Comparison of ENCODE assay signal across 7 mouse cellular contexts in genomic region chr12:44858110-44858885, GRCm38 (mm10).
DNase-seq lines count a peak whose midpoint lies in the region; ATAC-seq lines count a peak whose summit lies in the region.

No protein-coding gene starts in this region.

- WGBS in hindbrain, embryonic 12.5 days, result 46% methylated on average over 4 of the region's 4 CpGs

- H3K9me3 ChIP-seq in hindbrain, embryonic 12.5 days (replicated peaks), result no peaks in the 10 kb centered on the region

- peak; percentile 57 to 71 for DNase-seq in adrenal gland, adult 18-20 months (ENCODE audit: low spot score in 2 of 2)
- peak; percentile 6 for DNase-seq in cerebellum, adult 8-10 months
- peak; percentile 52 for DNase-seq in gastrocnemius, adult 18-20 months (ENCODE audit: low spot score)
- DNase-seq in layer of hippocampus, adult 9-11 months, result peak; percentile 74
- peak; percentile 58 for DNase-seq in lung, postnatal 10 days
- peak; percentile 45 for DNase-seq in right cerebral cortex, postnatal 25 days

- ATAC-seq in hindbrain, embryonic 12.5 days (ENCODE audit: low FRiP score), result peak; percentile 76

- no peaks in the 10 kb centered on the region for H3K36me3 ChIP-seq in hindbrain, embryonic 12.5 days

- H3K27me3 ChIP-seq in hindbrain, embryonic 12.5 days, result no peaks in the 10 kb centered on the region

- no peak overlapping the region for H3K4me2 ChIP-seq in hindbrain, embryonic 12.5 days (replicated peaks)

- H3K4me1 ChIP-seq in hindbrain, embryonic 12.5 days, result 0 out of 2 replicates have a peak, but pooled peaks cover 4% of the 10 kb centered on the region

- H3K27ac ChIP-seq in hindbrain, embryonic 12.5 days, result no peak overlapping the region

- no peak overlapping the region for H3K4me3 ChIP-seq in hindbrain, embryonic 12.5 days

- no peak overlapping the region for H3K9ac ChIP-seq in hindbrain, embryonic 12.5 days

Comparison
In these comparisons a context has a peak if more than half of its experiments do, and no peak if none do; other contexts are left out.
1. DNase-seq: peak in every context shown above with its lines; median percentile 74 in layer of hippocampus, adult 9-11 months; 64 in adrenal gland, adult 18-20 months; 58 in lung, postnatal 10 days; 52 in gastrocnemius, adult 18-20 months; 45 in right cerebral cortex, postnatal 25 days; 6 in cerebellum, adult 8-10 months.